Mouse (Mus musculus): Measurements from ENCODE around the gene Gm2663. TPM values are rescaled to one million over a fixed set of nuclear protein-coding genes. Genes with fewer than 3 reads are reported as not detected.
"Not testable (repeated sequence)": the region's sequence is repeated elsewhere in the genome, so short reads cannot be mapped to it uniquely, and the experiment has no call there.

Gm2663 gene
- polyA plus RNA-seq, 1 experiment from 2014 or later = 0.13 TPM

DNA sequence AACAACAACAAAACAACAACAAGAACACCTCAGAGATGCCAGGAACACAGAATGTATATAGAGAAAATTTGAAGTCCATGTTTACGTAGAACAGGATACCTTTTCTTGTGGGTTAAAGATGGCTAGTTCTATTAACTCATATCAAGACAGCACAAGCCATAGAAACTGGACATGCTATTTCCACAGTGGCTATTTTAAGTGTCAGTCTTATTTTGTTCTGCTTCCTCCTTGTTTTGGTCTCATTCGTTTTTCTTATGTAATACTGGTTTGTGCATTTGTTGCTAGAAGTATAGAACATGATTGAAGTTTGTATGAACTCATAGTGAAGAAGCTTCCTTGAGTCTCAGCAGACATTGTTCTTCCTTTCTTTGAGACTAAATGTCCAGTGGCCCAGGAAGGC, 19.9 kb upstream of the Gm2663 start:
- no peak for TF ChIP-seq CTCF (IDR thresholded peaks at IDR 0.05; ENCODE audit: low read depth)
- DNase-seq (ENCODE audit: low spot score) = no peak
- Histone ChIP-seq H3K9me3 (replicated peaks; ENCODE audit: low read length) (no peaks in the 10 kb centered on the region), H3K4me2 (ENCODE audit: low read length) (no peak overlapping the region), H3K27ac (no peak overlapping the region), H3K27me3 (ENCODE audit: insufficient read depth, low read length) (no peaks in the 10 kb centered on the region), H3K4me1 (replicated peaks; ENCODE audit: insufficient read depth, low read length) (no peaks in the 10 kb centered on the region), H3K4me3 (replicated peaks; ENCODE audit: low read depth, low read length) (no peak overlapping the region), H3K36me3 (ENCODE audit: insufficient read depth, low read length) (no peaks in the 10 kb centered on the region), H3K9ac (ENCODE audit: low read depth, low read length) (no peak overlapping the region)
- no peak for ATAC-seq (replicated peaks; ENCODE audit: low FRiP score, low read depth)
- 86% methylated on average over 2 of the region's 2 CpGs for WGBS

DNA sequence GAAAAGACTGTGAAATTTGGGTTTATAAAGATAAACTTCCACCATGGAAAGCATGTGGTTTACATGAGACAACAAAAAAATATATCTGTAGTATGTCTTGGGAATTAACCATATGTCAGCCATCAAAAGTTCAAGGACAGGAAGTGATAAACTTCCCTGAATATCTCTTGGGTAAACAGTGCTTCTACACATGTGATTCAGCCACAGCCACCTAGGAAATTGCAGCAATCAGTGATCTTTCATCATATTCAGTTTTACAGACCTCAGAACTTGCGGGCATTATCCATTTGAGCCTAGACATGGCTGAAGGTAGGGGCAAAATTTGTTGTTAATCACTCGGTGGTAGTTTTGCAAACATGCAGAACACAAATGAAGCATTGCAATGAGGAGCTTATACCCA, 19.4 kb upstream of the Gm2663 start:
- H3K4me3 ChIP-seq (replicated peaks; ENCODE audit: low read depth, low read length) = no peak overlapping the region
- H3K36me3 ChIP-seq (ENCODE audit: insufficient read depth, low read length) = no peaks in the 10 kb centered on the region
- no peak overlapping the region for H3K4me2 ChIP-seq (ENCODE audit: low read length)
- no peak for ATAC-seq (replicated peaks; ENCODE audit: low FRiP score, low read depth)
- no peak for TF ChIP-seq CTCF (IDR thresholded peaks at IDR 0.05; ENCODE audit: low read depth)
- no peaks in the 10 kb centered on the region for H3K9me3 ChIP-seq (replicated peaks; ENCODE audit: low read length)
- H3K27ac ChIP-seq = no peak overlapping the region
- WGBS = 64% methylated on average over 2 of the region's 2 CpGs
- DNase-seq (ENCODE audit: low spot score) = no peak
- H3K27me3 ChIP-seq (ENCODE audit: insufficient read depth, low read length) = no peaks in the 10 kb centered on the region
- H3K4me1 ChIP-seq (replicated peaks; ENCODE audit: insufficient read depth, low read length) = no peaks in the 10 kb centered on the region
- H3K9ac ChIP-seq (ENCODE audit: low read depth, low read length) = no peak overlapping the region

DNA sequence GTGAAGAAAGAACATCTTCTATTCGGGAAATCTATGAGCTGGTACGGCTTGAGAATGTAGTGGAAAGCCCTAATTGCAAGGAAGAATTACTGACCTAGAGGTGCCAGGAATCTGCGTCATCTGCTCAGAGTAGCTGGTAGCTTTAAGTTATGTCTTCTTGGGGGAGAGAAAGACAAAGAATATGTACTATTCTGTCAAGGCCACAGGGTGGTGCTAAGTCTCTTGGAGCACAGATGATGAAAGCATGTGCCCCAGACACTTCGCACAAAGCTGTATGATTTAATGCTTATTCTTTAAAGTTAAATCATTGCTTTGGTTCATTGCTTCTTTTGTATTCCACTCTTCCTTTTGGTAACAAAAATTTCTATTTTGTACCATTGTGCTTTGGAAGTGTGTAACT, 15.8 kb upstream of the Gm2663 start:
- Histone ChIP-seq H3K4me1 (replicated peaks; ENCODE audit: insufficient read depth, low read length) (no peaks in the 10 kb centered on the region), H3K9ac (ENCODE audit: low read depth, low read length) (no peak overlapping the region), H3K36me3 (ENCODE audit: insufficient read depth, low read length) (no peaks in the 10 kb centered on the region), H3K4me2 (ENCODE audit: low read length) (no peak overlapping the region), H3K4me3 (replicated peaks; ENCODE audit: low read depth, low read length) (no peak overlapping the region), H3K27ac (no peak overlapping the region), H3K27me3 (ENCODE audit: insufficient read depth, low read length) (no peaks in the 10 kb centered on the region), H3K9me3 (replicated peaks; ENCODE audit: low read length) (no peaks in the 10 kb centered on the region)
- no peak for ATAC-seq (replicated peaks; ENCODE audit: low FRiP score, low read depth)
- peak; percentile 58 for DNase-seq (ENCODE audit: low spot score)
- WGBS = 47% methylated on average over 4 of the region's 4 CpGs
- TF ChIP-seq CTCF (IDR thresholded peaks at IDR 0.05; ENCODE audit: low read depth) = peak; percentile 56

DNA sequence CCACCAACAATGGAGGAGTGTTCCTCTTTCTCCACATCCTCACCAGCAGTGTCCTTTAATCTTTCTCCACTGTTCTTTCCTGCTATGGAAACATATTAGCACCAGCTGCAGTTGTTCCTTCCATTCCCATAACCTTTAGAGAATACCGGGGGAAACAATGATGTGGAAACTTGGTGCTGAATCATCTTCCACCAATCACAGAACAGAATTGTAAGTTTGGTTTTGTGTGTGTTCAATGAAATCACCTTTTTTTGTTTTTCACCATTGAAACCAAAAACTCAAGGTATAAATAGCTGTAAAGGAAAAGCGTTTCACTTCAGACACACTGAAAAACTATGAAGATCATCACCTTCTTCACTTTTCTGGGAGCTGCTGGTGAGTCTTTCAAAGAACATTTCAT, 34.8 kb downstream of the Gm2663 start, which contains the start of gene 1810009J06Rik:
Gene 1810009J06Rik (plus strand): TSS at position 301 of the 400 bp plus-strand sequence.
- not testable (repeated sequence) for H3K36me3 ChIP-seq (ENCODE audit: insufficient read depth, low read length); H3K9ac ChIP-seq (ENCODE audit: low read depth, low read length); H3K27ac ChIP-seq; H3K9me3 ChIP-seq (replicated peaks; ENCODE audit: low read length); H3K4me2 ChIP-seq (ENCODE audit: low read length); H3K4me1 ChIP-seq (replicated peaks; ENCODE audit: insufficient read depth, low read length); H3K4me3 ChIP-seq (replicated peaks; ENCODE audit: low read depth, low read length); DNase-seq (ENCODE audit: low spot score); ATAC-seq (replicated peaks; ENCODE audit: low FRiP score, low read depth); H3K27me3 ChIP-seq (ENCODE audit: insufficient read depth, low read length)
- WGBS = 87% methylated on average over 2 of the region's 2 CpGs

DNA sequence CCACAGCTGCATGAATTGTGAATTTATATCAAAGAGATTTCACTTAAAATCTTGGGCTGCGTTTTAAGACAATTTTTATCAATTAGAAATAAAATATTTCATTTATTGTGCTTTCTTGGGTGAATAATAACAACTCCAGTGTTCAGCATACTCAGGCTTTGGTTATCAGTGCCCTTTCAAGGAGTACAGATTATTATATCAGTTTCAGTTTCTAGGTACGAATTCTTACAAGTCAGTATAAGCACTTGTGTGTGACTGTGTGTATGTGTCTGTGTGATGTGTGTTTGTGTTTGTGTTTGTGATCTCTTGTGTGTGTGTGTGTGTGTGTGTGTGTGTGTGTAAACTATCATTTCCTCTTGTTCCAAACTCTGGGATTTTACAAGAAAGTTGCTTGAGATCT, 45.6 kb downstream of the Gm2663 start:
- H3K4me1 ChIP-seq (replicated peaks; ENCODE audit: insufficient read depth, low read length) = no peaks in the 10 kb centered on the region
- no peak for DNase-seq (ENCODE audit: low spot score)
- H3K27me3 ChIP-seq (ENCODE audit: insufficient read depth, low read length) = no peaks in the 10 kb centered on the region
- ATAC-seq (replicated peaks; ENCODE audit: low FRiP score, low read depth) = no peak
- no peak overlapping the region for H3K4me2 ChIP-seq (ENCODE audit: low read length)
- H3K9me3 ChIP-seq (replicated peaks; ENCODE audit: low read length) = no peaks in the 10 kb centered on the region
- TF ChIP-seq CTCF (IDR thresholded peaks at IDR 0.05; ENCODE audit: low read depth) = no peak
- H3K4me3 ChIP-seq (replicated peaks; ENCODE audit: low read depth, low read length) = no peak overlapping the region
- 58% methylated on average over 2 of the region's 2 CpGs for WGBS
- H3K36me3 ChIP-seq (ENCODE audit: insufficient read depth, low read length) = no peaks in the 10 kb centered on the region
- H3K27ac ChIP-seq = no peak overlapping the region
- H3K9ac ChIP-seq (ENCODE audit: low read depth, low read length) = no peak overlapping the region

DNA sequence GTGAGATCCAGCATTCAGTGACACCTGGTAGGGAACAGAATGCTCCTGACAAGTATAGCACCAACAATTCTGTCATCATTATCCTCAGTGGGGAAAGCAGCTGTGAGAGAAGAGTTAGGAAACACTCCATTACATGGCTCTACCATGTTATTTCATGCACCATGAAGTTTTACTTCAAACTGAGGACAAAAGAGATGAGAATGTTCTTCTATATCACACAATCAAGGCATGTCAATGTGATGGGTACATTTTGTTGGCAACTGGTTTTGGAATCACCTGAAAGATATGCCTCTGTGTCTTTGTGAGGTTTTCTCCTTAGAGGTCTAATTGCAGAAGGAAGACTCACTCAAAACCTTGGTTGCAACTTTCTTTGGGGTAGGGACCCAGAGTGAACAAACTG, 47.5 kb downstream of the Gm2663 start, which contains the start of gene Gm4744:
Gene Gm4744 (minus strand): TSS at position 101 of the 400 bp plus-strand sequence.
- no peak for ATAC-seq (replicated peaks; ENCODE audit: low FRiP score, low read depth)
- H3K9ac ChIP-seq (ENCODE audit: low read depth, low read length) = no peak within 1 kb of the TSS
- DNase-seq (ENCODE audit: low spot score) = no peak
- no peak within 1 kb of the TSS for H3K4me3 ChIP-seq (replicated peaks; ENCODE audit: low read depth, low read length)
- no peak within 1 kb of the TSS for H3K4me2 ChIP-seq (ENCODE audit: low read length)
- H3K27ac ChIP-seq = no peak within 1 kb of the TSS
- no peak for TF ChIP-seq CTCF (IDR thresholded peaks at IDR 0.05; ENCODE audit: low read depth)
- no peaks in the 10 kb centered on the region for H3K4me1 ChIP-seq (replicated peaks; ENCODE audit: insufficient read depth, low read length)
- H3K36me3 ChIP-seq (ENCODE audit: insufficient read depth, low read length) = no peaks in the 10 kb centered on the region
- no peaks in the 10 kb centered on the region for H3K27me3 ChIP-seq (ENCODE audit: insufficient read depth, low read length)
- H3K9me3 ChIP-seq (replicated peaks; ENCODE audit: low read length) = no peaks in the 10 kb centered on the region

Other genes with a start within 250 kb of the Gm2663 start
- gene Moxd2, start 112.0 kb downstream of the Gm2663 start, polyA plus RNA-seq (2015; fragmentation: Nextera tagmentation; extraction: Ambion mirVana) = not detected in 2 replicates
- gene Prss58, start 99.1 kb downstream of the Gm2663 start, polyA plus RNA-seq (2015; fragmentation: Nextera tagmentation; extraction: Ambion mirVana) = not detected in 2 replicates
- gene 1700074P13Rik, start 58.9 kb downstream of the Gm2663 start, polyA plus RNA-seq (2015; fragmentation: Nextera tagmentation; extraction: Ambion mirVana) = not detected in 2 replicates
- not detected in 2 replicates for gene Gm4744, start 47.6 kb downstream of the Gm2663 start, polyA plus RNA-seq (2015; fragmentation: Nextera tagmentation; extraction: Ambion mirVana)
- not detected in 2 replicates for gene 1810009J06Rik, start 34.7 kb downstream of the Gm2663 start, polyA plus RNA-seq (2015; fragmentation: Nextera tagmentation; extraction: Ambion mirVana)
- gene 2210010C04Rik, start 36.0 kb upstream of the Gm2663 start, polyA plus RNA-seq (2015; fragmentation: Nextera tagmentation; extraction: Ambion mirVana) = not detected in 2 replicates